Mouse (Mus musculus): Measurements from ENCODE around the gene Arhgap4. TPM values are rescaled to one million over a fixed set of nuclear protein-coding genes. Genes with fewer than 3 reads are reported as not detected.

Arhgap4 gene
- total RNA-seq, 1 experiment from 2014 or later, result 46.5 TPM

- ATAC-seq (replicated peaks in 1 of 2; ENCODE audit: insufficient read depth in 1 of 2, low FRiP score in 2 of 2, low TSS enrichment in 1 of 2, low read depth in 1 of 2, poor library complexity in 2 of 2, severe bottlenecking in 2 of 2), result no peak
Measured at GRCm38 (mm10) chrX:73871956-73872355, 49.7 kb downstream of the Arhgap4 start.

- no peak for ATAC-seq (replicated peaks in 1 of 2; ENCODE audit: insufficient read depth in 1 of 2, low FRiP score in 2 of 2, low TSS enrichment in 1 of 2, low read depth in 1 of 2, poor library complexity in 2 of 2, severe bottlenecking in 2 of 2)
Measured at GRCm38 (mm10) chrX:73871474-73871873, 50.2 kb downstream of the Arhgap4 start.

- peak in 1 of 2 experiments; percentile 60; a peak in 1 of 4 replicates for ATAC-seq (replicated peaks in 1 of 2; ENCODE audit: insufficient read depth in 1 of 2, low FRiP score in 2 of 2, low TSS enrichment in 1 of 2, low read depth in 1 of 2, poor library complexity in 2 of 2, severe bottlenecking in 2 of 2)
Measured at GRCm38 (mm10) chrX:73869334-73869733, 52.3 kb downstream of the Arhgap4 start.

GRCm38 (mm10) chrX:73867852-73868251 is 53.8 kb downstream of the Arhgap4 start:
- no peak for ATAC-seq (replicated peaks in 1 of 2; ENCODE audit: insufficient read depth in 1 of 2, low FRiP score in 2 of 2, low TSS enrichment in 1 of 2, low read depth in 1 of 2, poor library complexity in 2 of 2, severe bottlenecking in 2 of 2)

- no peak for ATAC-seq (replicated peaks in 1 of 2; ENCODE audit: insufficient read depth in 1 of 2, low FRiP score in 2 of 2, low TSS enrichment in 1 of 2, low read depth in 1 of 2, poor library complexity in 2 of 2, severe bottlenecking in 2 of 2)
Measured at GRCm38 (mm10) chrX:73867256-73867655, 54.4 kb downstream of the Arhgap4 start.

GRCm38 (mm10) chrX:73864692-73865091 is 57.0 kb downstream of the Arhgap4 start:
- no peak for ATAC-seq (replicated peaks in 1 of 2; ENCODE audit: insufficient read depth in 1 of 2, low FRiP score in 2 of 2, low TSS enrichment in 1 of 2, low read depth in 1 of 2, poor library complexity in 2 of 2, severe bottlenecking in 2 of 2)

GRCm38 (mm10) chrX:73855087-73855408 is 66.6 kb downstream of the Arhgap4 start:
- ATAC-seq (replicated peaks in 1 of 2; ENCODE audit: insufficient read depth in 1 of 2, low FRiP score in 2 of 2, low TSS enrichment in 1 of 2, low read depth in 1 of 2, poor library complexity in 2 of 2, severe bottlenecking in 2 of 2), result no peak

- ATAC-seq (replicated peaks in 1 of 2; ENCODE audit: insufficient read depth in 1 of 2, low FRiP score in 2 of 2, low TSS enrichment in 1 of 2, low read depth in 1 of 2, poor library complexity in 2 of 2, severe bottlenecking in 2 of 2), result no peak
Measured at GRCm38 (mm10) chrX:73854326-73855086, 67.2 kb downstream of the Arhgap4 start.

Other genes starting within 250 kb of the Arhgap4 start
- gene Slc6a8, start 248.7 kb downstream of the Arhgap4 start, total RNA-seq (2017), result 0.94 TPM in 1 of 2 replicates, not detected in the other
- 171 and 203 TPM in 2 replicates for gene Bcap31, start 205.7 kb downstream of the Arhgap4 start, total RNA-seq (2017)
- gene Abcd1, start 205.3 kb downstream of the Arhgap4 start, total RNA-seq (2017), result 8.0 and 18.6 TPM in 2 replicates
- gene Plxnb3, start 164.8 kb downstream of the Arhgap4 start, total RNA-seq (2017), result 0.25 TPM in 1 of 2 replicates, not detected in the other
- gene Srpk3, start 147.5 kb downstream of the Arhgap4 start, total RNA-seq (2017), result not detected in 2 replicates
- 172 and 200 TPM in 2 replicates for gene Idh3g, start 135.0 kb downstream of the Arhgap4 start, total RNA-seq (2017)
- 106 and 153 TPM in 2 replicates for gene Ssr4, start 134.8 kb downstream of the Arhgap4 start, total RNA-seq (2017)
- 2.9 and 6.4 TPM in 2 replicates for gene Pdzd4, start 96.9 kb downstream of the Arhgap4 start, total RNA-seq (2017)
- 0.13 and 0.15 TPM in 2 replicates for gene Avpr2, start 29.8 kb downstream of the Arhgap4 start, total RNA-seq (2017)
- gene L1cam, start 25.8 kb downstream of the Arhgap4 start, total RNA-seq (2017), result 1.6 TPM in 1 of 2 replicates, not detected in the other
- 130 and 136 TPM in 2 replicates for gene Naa10, start 74 bp upstream of the Arhgap4 start, total RNA-seq (2017)
- gene Renbp, start 9.0 kb upstream of the Arhgap4 start, total RNA-seq (2017), result 13.2 and 53.8 TPM in 2 replicates
- 48.1 and 53.6 TPM in 2 replicates for gene Hcfc1, start 44.5 kb upstream of the Arhgap4 start, total RNA-seq (2017)
- gene Irak1, start 102.0 kb upstream of the Arhgap4 start, total RNA-seq (2017), result 60.8 and 66.2 TPM in 2 replicates
- not detected in 2 replicates for gene Opn1mw, start 205.6 kb upstream of the Arhgap4 start, total RNA-seq (2017)
- gene Mecp2, start 213.5 kb upstream of the Arhgap4 start, total RNA-seq (2017), result 20.2 and 31.3 TPM in 2 replicates
- not detected in 2 replicates for gene Tex28, start 246.0 kb upstream of the Arhgap4 start, total RNA-seq (2017)

Measured in hematopoietic stem cell, adult 5-6 weeks (primary cell).